Mouse (Mus musculus): Measurements from ENCODE around the gene Mrm2. TPM values are rescaled to one million over a fixed set of nuclear protein-coding genes. Genes with fewer than 3 reads are reported as not detected.
A peak's percentile ranks its signal among the peaks of the same experiment; 100 is the strongest.

Mrm2 gene
- 21.3 and 22.1 TPM in 2 replicates for polyA plus RNA-seq (2015; fragmentation: Nextera tagmentation; extraction: Ambion mirVana)

DNA sequence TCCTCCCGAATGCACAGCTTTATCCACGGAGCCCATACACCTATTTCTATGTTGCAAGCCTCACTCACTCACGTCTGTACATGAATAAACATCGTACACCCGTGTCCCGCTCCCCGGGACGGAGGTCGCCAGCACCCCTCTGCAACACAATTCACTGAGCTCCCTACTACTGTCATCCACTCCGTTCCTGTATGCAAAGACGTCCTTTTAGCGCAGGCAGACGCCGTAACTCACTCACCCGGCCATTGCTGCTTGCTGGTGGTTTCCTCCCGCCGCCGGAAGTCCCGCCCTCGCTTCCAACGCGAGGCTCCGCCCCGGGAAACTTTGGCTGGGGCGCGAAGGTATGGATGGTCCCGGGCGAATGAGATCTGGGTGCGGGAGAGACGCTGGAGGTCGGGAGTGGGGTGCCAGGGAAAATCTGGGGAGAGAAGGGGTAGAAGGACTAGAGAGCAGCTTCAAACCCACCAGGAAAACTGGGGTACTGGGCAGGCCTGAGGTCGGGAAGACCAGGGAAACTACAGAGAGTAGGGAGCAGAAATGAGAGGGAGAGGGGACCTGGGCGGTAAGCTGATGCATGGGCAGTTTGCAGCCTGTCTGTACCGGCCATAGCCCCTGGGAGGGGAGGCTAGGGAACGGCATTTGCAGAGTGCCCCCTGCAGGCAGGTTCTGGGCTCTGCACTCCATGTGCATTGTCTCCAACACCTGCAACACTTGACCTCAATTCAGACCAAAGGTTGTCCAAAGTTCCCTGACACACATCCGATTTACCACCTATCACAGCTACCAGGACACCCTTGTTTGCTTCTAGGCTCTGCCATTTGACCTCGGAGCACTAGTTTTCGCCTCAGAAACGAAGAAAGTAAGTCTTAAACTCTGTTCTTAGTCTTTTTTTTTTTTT is at the start of gene Mrm2:
Gene Mrm2, minus strand, starts transcription at position 284 of the 898 bp plus-strand sequence.
- under 1% methylated on average over 39 of the region's 39 CpGs for WGBS
- Histone ChIP-seq H3K27ac (replicated peaks) (peak within 1 kb of the TSS; percentile 83), H3K4me3 (peak within 1 kb of the TSS; percentile 67), H3K36me3 (peaks cover 18% of the 10 kb centered on the region), H3K4me2 (replicated peaks) (peak within 1 kb of the TSS; percentile 75), H3K27me3 (no peaks in the 10 kb centered on the region), H3K9me3 (no peaks in the 10 kb centered on the region), H3K9ac (replicated peaks) (peak within 1 kb of the TSS; percentile 73), H3K4me1 (peaks cover 18% of the 10 kb centered on the region)
- peak; percentile 84 for ATAC-seq (replicated peaks)

DNA sequence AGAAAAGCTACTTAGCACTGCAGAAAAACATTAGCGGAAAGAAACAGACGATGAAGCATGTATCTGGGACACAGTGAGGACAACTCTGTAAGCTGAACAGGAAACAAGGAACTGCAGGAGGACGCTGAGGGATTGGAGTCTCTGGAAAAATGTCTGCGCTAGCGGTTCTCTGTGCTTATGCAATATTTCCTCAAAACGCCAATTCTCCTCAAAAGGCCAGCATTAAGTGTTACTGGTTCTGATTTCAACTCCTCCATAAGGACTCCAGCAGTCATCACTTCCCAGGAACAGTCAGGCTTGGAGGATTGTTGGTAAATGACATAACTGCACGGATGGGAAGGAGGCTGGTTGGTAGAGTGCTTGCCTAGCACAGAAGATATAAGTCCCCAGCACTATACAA is 49.5 kb upstream of the Mrm2 start:
- no peak for ATAC-seq (replicated peaks)
- Histone ChIP-seq H3K27ac (replicated peaks) (no peak overlapping the region), H3K36me3 (no peaks in the 10 kb centered on the region), H3K4me2 (replicated peaks) (no peak overlapping the region), H3K4me3 (no peak overlapping the region), H3K9ac (replicated peaks) (no peak overlapping the region), H3K27me3 (no peaks in the 10 kb centered on the region), H3K4me1 (no peaks in the 10 kb centered on the region), H3K9me3 (no peaks in the 10 kb centered on the region)
- 93% methylated on average over 7 of the region's 7 CpGs for WGBS

DNA sequence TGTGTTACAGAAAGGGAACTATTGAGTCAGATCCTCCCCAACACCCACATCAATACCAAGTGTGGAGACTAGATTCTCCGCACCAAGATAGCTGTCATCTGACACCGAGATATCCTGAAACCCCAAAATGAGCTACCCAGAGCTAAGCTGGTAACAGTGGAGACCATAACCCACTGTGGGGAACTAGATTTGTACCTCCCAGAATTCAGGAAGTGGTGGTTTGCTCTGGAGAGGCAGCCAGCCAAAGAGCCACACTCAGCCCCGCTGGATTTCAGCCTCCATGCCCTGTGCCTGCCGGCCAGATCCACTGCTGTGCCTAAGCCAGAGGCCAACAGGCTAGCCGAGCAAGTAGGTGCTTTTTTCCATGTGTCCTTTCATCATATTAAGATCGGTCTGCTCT is 47.6 kb upstream of the Mrm2 start:
- H3K27ac ChIP-seq (replicated peaks), result no peak overlapping the region
- no peak overlapping the region for H3K4me3 ChIP-seq
- no peak overlapping the region for H3K4me2 ChIP-seq (replicated peaks)
- no peak overlapping the region for H3K9ac ChIP-seq (replicated peaks)
- no peaks in the 10 kb centered on the region for H3K36me3 ChIP-seq
- WGBS, result 78% methylated on average over 6 of the region's 6 CpGs
- peaks cover 1% of the 10 kb centered on the region; the same call in 1 of the 2 replicates for H3K4me1 ChIP-seq
- no peak for ATAC-seq (replicated peaks)
- no peaks in the 10 kb centered on the region for H3K9me3 ChIP-seq
- H3K27me3 ChIP-seq, result no peaks in the 10 kb centered on the region

DNA sequence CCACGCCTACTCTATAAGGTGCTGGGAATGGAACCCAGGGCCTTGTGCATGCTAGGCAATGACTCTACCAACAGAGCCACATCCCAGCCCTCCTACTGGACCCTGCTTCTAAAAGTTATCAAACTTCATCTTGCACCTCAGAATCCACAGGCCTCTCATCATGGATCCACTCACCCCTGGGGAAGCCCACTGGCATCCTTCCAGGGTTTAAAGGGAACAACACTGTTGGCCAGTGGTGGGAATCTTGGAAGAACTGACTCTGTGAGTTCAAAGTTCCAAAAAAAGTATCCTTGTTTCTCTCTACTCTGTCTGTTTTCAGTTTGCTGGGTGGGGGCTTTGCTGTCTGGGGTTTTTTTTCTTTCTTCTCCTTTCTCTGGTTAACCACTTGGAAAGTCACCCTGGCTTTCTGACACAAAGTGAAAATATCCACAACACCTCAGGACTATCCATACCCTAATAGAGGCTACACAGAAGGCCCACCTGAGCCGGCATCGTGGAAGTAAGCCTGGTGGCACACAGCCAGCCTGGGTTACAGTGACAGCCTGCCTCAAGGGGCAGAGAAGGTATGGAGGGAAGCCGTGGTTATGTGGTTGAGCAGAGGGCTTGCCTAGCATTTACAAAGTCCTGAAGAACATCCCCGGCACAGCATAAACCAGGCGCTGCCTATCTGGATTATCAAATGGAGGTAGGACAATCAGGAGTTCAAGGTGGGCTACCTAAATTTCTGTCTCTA is 46.6 kb upstream of the Mrm2 start:
- Histone ChIP-seq H3K36me3 (no peaks in the 10 kb centered on the region), H3K9ac (replicated peaks) (no peak overlapping the region), H3K27me3 (no peaks in the 10 kb centered on the region), H3K4me3 (no peak overlapping the region), H3K4me2 (replicated peaks) (no peak overlapping the region), H3K9me3 (no peaks in the 10 kb centered on the region), H3K4me1 (peaks cover 2% of the 10 kb centered on the region; the same call in 1 of the 2 replicates), H3K27ac (replicated peaks) (no peak overlapping the region)
- no peak for ATAC-seq (replicated peaks)
- 90% methylated on average over 6 of the region's 6 CpGs for WGBS

DNA sequence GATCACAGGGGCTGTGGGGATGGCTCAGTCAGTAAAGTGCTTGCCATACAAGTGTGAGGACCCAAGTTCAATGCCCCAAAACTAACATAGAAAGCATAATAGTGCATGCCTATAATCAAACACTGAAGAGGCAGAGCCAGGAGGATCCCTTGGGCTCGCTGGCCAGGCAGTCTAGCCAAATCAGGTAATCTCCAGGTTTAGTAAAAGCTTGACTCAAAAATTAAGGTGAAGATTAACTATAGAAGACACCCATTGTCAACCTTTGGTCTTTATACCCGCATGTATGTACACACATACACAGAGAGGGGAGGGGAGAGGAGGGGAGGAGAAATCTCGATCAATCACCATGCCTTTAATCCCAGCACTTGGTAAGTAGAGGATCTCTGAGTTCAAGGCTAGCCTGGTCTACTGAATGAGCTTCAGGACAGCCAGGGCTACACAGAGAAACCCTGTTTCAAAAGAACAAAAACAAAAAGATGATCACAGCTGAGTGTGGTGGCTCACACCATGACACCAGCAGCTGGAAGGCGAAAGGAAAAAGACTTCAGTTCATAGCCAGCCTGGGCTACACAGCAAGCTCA is 43.6 kb upstream of the Mrm2 start:
- no peaks in the 10 kb centered on the region for H3K9me3 ChIP-seq
- H3K27ac ChIP-seq (replicated peaks), result no peak overlapping the region
- ATAC-seq (replicated peaks), result no peak
- no peaks in the 10 kb centered on the region for H3K36me3 ChIP-seq
- H3K9ac ChIP-seq (replicated peaks), result no peak overlapping the region
- no peak overlapping the region for H3K4me2 ChIP-seq (replicated peaks)
- H3K27me3 ChIP-seq, result no peaks in the 10 kb centered on the region
- 88% methylated on average over 4 of the region's 4 CpGs for WGBS
- H3K4me1 ChIP-seq, result peaks cover 2% of the 10 kb centered on the region; the same call in 1 of the 2 replicates
- no peak overlapping the region for H3K4me3 ChIP-seq

DNA sequence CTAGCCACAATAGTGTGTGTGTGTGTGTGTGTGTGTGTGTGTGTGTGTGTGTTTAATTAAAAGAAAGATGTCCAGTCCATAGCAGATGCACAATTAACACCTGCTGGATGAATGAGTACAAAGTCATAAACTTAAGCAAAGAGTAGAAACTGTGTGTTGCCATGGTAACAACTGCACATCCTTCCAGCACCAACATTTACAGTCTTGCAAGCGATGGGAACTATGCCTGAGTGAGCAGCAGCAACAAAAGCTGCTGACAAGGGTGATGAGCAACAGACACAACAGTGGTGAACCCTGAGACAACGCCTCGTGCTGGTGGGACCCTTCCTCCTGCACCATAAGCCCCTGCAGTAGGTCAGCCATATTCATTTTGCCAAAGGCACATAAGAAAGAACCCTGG is 42.5 kb upstream of the Mrm2 start:
- H3K4me3 ChIP-seq, result no peak overlapping the region
- peaks cover 2% of the 10 kb centered on the region; the same call in 1 of the 2 replicates for H3K4me1 ChIP-seq
- H3K27me3 ChIP-seq, result no peaks in the 10 kb centered on the region
- H3K9me3 ChIP-seq, result no peaks in the 10 kb centered on the region
- H3K9ac ChIP-seq (replicated peaks), result no peak overlapping the region
- no peaks in the 10 kb centered on the region for H3K36me3 ChIP-seq
- ATAC-seq (replicated peaks), result no peak
- H3K4me2 ChIP-seq (replicated peaks), result no peak overlapping the region
- H3K27ac ChIP-seq (replicated peaks), result no peak overlapping the region
- WGBS, result 35% methylated on average over 3 of the region's 3 CpGs

DNA sequence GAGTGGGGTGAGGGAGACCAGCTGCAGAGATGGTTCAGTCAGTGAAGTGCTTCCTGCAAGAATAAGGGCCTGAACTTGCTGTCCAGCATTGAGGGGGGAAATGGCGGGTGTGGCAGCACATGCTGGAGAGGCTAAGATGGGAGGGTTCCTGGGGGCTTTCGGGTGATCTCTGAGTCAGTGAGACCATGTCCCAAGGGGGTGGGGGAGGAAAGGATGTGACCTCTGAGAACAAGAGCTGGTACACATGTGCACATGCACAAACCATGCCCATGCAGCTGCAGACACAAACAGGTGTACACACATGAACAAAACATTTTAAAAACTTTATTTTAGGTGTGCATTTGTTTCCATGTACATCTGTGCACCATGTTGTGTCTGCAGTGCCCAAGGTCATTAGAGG is 42.0 kb upstream of the Mrm2 start:
- Histone ChIP-seq H3K4me1 (peaks cover 2% of the 10 kb centered on the region; the same call in 1 of the 2 replicates), H3K9ac (replicated peaks) (no peak overlapping the region), H3K4me3 (no peak overlapping the region), H3K4me2 (replicated peaks) (no peak overlapping the region), H3K27ac (replicated peaks) (no peak overlapping the region), H3K27me3 (no peaks in the 10 kb centered on the region), H3K9me3 (no peaks in the 10 kb centered on the region), H3K36me3 (no peaks in the 10 kb centered on the region)
- WGBS, result 82% methylated on average over 2 of the region's 2 CpGs
- no peak for ATAC-seq (replicated peaks)

DNA sequence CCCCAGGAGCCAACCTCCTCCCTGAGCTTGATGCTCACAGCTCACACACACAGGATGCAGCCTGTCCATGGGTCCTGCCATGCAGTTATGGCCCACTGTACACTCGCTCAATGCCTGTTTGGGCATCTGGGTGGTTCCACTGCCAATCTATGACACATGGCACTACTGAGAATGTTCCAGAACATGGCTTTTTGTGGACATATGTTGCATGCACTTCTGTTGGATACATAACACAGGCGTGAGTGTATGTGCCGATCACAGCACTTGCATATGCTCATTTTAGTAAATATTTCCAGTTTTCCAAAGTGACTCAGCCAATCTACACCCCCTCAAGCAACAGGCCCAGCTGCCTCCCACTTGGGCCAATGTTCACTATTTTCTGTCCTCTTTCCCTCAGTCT is 40.0 kb upstream of the Mrm2 start:
- H3K36me3 ChIP-seq, result no peaks in the 10 kb centered on the region
- H3K9ac ChIP-seq (replicated peaks), result no peak overlapping the region
- H3K4me3 ChIP-seq, result no peak overlapping the region
- no peak overlapping the region for H3K27ac ChIP-seq (replicated peaks)
- no peak overlapping the region for H3K4me2 ChIP-seq (replicated peaks)
- H3K9me3 ChIP-seq, result no peaks in the 10 kb centered on the region
- ATAC-seq (replicated peaks), result peak; percentile 73
- H3K4me1 ChIP-seq, result peaks cover 2% of the 10 kb centered on the region; the same call in 1 of the 2 replicates
- H3K27me3 ChIP-seq, result no peaks in the 10 kb centered on the region
- WGBS, result 73% methylated on average over 3 of the region's 3 CpGs

DNA sequence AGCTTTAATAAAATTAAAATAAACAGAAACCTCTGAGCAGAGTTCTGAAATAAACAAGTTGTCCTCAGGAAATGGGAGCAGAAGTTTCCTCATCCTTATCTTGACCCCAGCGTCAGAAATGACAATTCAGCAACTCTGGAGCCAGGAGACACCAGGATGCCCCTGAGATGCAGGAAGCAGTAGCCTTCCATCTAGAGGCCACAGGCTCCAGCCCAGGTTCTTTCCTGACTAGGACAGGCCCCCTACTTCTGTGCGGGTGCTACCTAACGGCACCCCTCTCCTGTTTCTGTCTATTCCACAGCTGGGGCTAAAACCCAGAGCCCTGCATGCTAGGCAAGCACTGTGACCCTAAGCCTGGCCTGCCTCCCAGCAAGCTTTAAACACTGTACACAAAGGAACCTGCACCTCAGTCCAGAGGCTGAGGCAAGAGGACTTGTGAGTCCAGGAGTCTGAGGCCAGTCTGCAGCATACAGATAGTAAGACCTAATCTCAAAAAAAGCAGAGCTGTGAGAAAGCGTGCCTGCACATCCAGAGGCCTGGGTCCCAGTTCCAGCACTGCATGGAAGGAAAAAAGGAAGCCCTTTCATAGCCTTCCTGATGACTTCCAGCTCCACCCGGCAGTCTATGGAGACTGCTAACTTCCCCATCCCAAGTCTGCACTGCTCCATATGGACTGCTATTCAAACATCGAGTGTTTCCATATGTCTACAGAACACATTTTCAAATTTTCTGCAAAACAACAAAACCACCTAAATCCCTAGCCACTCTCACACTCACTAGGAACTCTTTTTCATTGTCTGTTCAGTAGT is 39.0 kb upstream of the Mrm2 start:
- 71% methylated on average over 6 of the region's 6 CpGs for WGBS
- Histone ChIP-seq H3K27me3 (no peaks in the 10 kb centered on the region), H3K27ac (replicated peaks) (no peak overlapping the region), H3K9me3 (no peaks in the 10 kb centered on the region), H3K4me2 (replicated peaks) (no peak overlapping the region), H3K36me3 (no peaks in the 10 kb centered on the region), H3K9ac (replicated peaks) (no peak overlapping the region), H3K4me3 (no peak overlapping the region), H3K4me1 (peaks cover 2% of the 10 kb centered on the region; the same call in 1 of the 2 replicates)
- ATAC-seq (replicated peaks), result no peak

DNA sequence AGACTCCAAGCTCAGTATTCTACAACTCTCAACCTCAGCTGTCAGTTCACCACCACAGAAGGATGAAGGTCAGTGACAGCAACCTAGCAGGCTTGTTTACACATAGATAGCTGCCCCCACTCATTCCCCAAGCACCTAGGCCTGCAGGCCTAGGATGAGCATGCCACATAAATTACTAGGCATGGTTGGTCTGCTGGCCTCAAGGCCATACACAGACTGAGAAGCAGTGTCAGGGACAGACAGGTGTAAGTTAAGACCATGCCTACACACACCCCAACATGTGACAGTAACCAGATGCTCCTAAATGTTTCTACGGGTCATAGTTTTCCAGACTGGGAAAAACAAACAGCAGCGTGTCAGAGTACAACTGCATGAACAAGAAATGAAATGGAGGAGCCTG is 37.8 kb upstream of the Mrm2 start:
- Histone ChIP-seq H3K27ac (replicated peaks) (no peak overlapping the region), H3K9ac (replicated peaks) (no peak overlapping the region), H3K4me1 (peaks cover 2% of the 10 kb centered on the region; the same call in 1 of the 2 replicates), H3K27me3 (no peaks in the 10 kb centered on the region), H3K36me3 (no peaks in the 10 kb centered on the region), H3K4me3 (no peak overlapping the region), H3K4me2 (replicated peaks) (no peak overlapping the region), H3K9me3 (no peaks in the 10 kb centered on the region)
- ATAC-seq (replicated peaks), result no peak
- WGBS, result 100% methylated on average over 2 of the region's 2 CpGs

DNA sequence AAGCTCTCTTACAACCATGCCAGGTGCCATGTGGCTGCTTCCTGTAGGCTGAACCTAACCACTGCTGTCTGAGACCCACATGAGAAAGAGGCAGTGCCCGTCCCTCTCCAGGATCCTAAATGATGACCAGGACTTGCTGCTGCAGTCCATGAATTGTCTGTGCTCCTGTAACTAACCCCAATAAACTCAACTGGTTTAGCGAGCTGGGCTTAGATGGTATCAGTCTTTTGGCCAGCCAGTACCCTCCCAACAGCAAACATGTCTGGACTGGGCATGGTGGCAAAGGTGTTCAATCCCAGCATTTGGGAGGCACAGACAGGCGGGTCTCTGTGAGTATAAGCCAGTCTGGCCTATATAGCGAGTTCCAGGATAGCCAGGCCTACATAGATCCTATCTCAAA is 37.2 kb upstream of the Mrm2 start:
- no peak for ATAC-seq (replicated peaks)
- Histone ChIP-seq H3K4me3 (no peak overlapping the region), H3K27me3 (no peaks in the 10 kb centered on the region), H3K9ac (replicated peaks) (no peak overlapping the region), H3K27ac (replicated peaks) (no peak overlapping the region), H3K36me3 (no peaks in the 10 kb centered on the region), H3K4me2 (replicated peaks) (no peak overlapping the region), H3K9me3 (no peaks in the 10 kb centered on the region), H3K4me1 (no peaks in the 10 kb centered on the region)
- 95% methylated on average over 4 of the region's 4 CpGs for WGBS
